Mouse (Mus musculus) C2C12 (cell line): ENCODE data around the gene Nck1. TPM values are rescaled to one million over a fixed set of nuclear protein-coding genes. Genes with fewer than 3 reads are reported as not detected.

Source experiments
- H3K27me3 ChIP-seq: one replicate; pipeline ENCODE4 v1.6.1; 2011; ENCODE audit not compliant: control insufficient read depth, insufficient read depth, insufficient read length
- H3K36me3 ChIP-seq: one replicate; pipeline ENCODE4 v1.6.1; 2011; ENCODE audit not compliant: control insufficient read depth, insufficient read depth
- H3K4me3 ChIP-seq: one replicate; pipeline ENCODE4 v1.5.1; 2011; ENCODE audit warnings: mild to moderate bottlenecking, control low read depth; ENCODE audit not compliant: poor library complexity, insufficient read depth, severe bottlenecking
- H3K79me2 ChIP-seq: one replicate; pipeline ENCODE4 v1.6.1; 2011; ENCODE audit not compliant: control insufficient read depth, insufficient read depth
- H3K79me3 ChIP-seq: one replicate; pipeline ENCODE4 v1.6.1; 2011; ENCODE audit warnings: low read depth, control low read depth
- H3ac ChIP-seq: one replicate; pipeline ENCODE3; 2011; ENCODE audit warnings: low read depth; ENCODE audit not compliant: control insufficient read depth, insufficient read length
- CEBPB ChIP-seq: IDR thresholded peaks from one replicate; pipeline ENCODE4 v1.6.1; 2011; ENCODE audit warnings: low read depth, mild to moderate bottlenecking, control low read depth, moderate library complexity
- CTCF ChIP-seq: IDR thresholded peaks from one replicate; pipeline ENCODE4 v1.5.1; 2011; ENCODE audit not compliant: control insufficient read depth, insufficient read depth, insufficient read length
- FOSL1 ChIP-seq: IDR thresholded peaks from one replicate; pipeline ENCODE4 v1.8.0; 2011; ENCODE audit warnings: mild to moderate bottlenecking, low read length; ENCODE audit not compliant: poor library complexity, insufficient read depth, severe bottlenecking
- MAX ChIP-seq: IDR thresholded peaks from one replicate; pipeline ENCODE4 v1.6.1; 2011; ENCODE audit warnings: mild to moderate bottlenecking, control low read depth
- MYOD1 ChIP-seq: IDR thresholded peaks from one replicate; pipeline ENCODE4 v1.6.1; 2011; ENCODE audit warnings: low read depth; ENCODE audit not compliant: control insufficient read depth, insufficient read length
- MYOG ChIP-seq: IDR thresholded peaks from one replicate; pipeline ENCODE4 v1.6.1; 2011; ENCODE audit not compliant: control insufficient read depth, insufficient read length; ENCODE audit errors: extremely low read depth
- USF1 ChIP-seq: IDR thresholded peaks from one replicate; pipeline ENCODE4 v1.6.1; 2011; ENCODE audit warnings: low read depth, mild to moderate bottlenecking, control low read depth, moderate library complexity
- polyA plus RNA-seq: library from polyadenylated mRNA; unstranded; fragments of >200 nt; fragmentation: generic; extraction: Trizol; gene quantifications from one replicate; pipeline ENCODE4 v1.2.1, GENCODE M21; 2012; ENCODE audit warnings: missing spikeins

The Nck1 gene
- polyA plus RNA-seq, 1 experiment, result 17.1 TPM

GRCm38 (mm10) chr9:100470936-100471604 lies 74.9 kb downstream of the Nck1 start:
- H3K4me3 ChIP-seq, result no peak overlapping the region
- H3K36me3 ChIP-seq, result no peaks in the 10 kb centered on the region
- TF ChIP-seq MYOG (no peak), MYOD1 (no peak), FOSL1 (no peak), USF1 (no peak), MAX (no peak), CTCF (no peak), CEBPB (no peak)
- H3K79me2 ChIP-seq, result no peaks in the 10 kb centered on the region
- H3K79me3 ChIP-seq, result no peaks in the 10 kb centered on the region
- no peak overlapping the region for H3ac ChIP-seq
- no peaks in the 10 kb centered on the region for H3K27me3 ChIP-seq

- Histone ChIP-seq H3K4me3 (no peak overlapping the region), H3K79me3 (no peaks in the 10 kb centered on the region), H3K27me3 (no peaks in the 10 kb centered on the region), H3K36me3 (no peaks in the 10 kb centered on the region), H3ac (no peak overlapping the region), H3K79me2 (no peaks in the 10 kb centered on the region)
- TF ChIP-seq MAX (no peak), MYOD1 (no peak), CTCF (no peak), MYOG (no peak), USF1 (no peak), FOSL1 (no peak), CEBPB (no peak)
Measured at GRCm38 (mm10) chr9:100470228-100470627, 75.7 kb downstream of the Nck1 start.

GRCm38 (mm10) chr9:100469681-100470080 lies 76.3 kb downstream of the Nck1 start:
- H3K36me3 ChIP-seq, result no peaks in the 10 kb centered on the region
- TF ChIP-seq MYOG (no peak), FOSL1 (no peak)
- no peaks in the 10 kb centered on the region for H3K79me3 ChIP-seq
- no peaks in the 10 kb centered on the region for H3K79me2 ChIP-seq
- no peak overlapping the region for H3ac ChIP-seq
- H3K4me3 ChIP-seq, result no peak overlapping the region
- H3K27me3 ChIP-seq, result no peaks in the 10 kb centered on the region

- TF ChIP-seq CTCF, result no peak
- Histone ChIP-seq H3K79me2 (no peaks in the 10 kb centered on the region), H3K79me3 (no peaks in the 10 kb centered on the region), H3K27me3 (no peaks in the 10 kb centered on the region), H3K4me3 (no peak overlapping the region), H3ac (no peak overlapping the region), H3K36me3 (no peaks in the 10 kb centered on the region)
Measured at GRCm38 (mm10) chr9:100468151-100468550, 77.8 kb downstream of the Nck1 start.

GRCm38 (mm10) chr9:100467653-100468052 lies 78.3 kb downstream of the Nck1 start:
- no peak for TF ChIP-seq MYOD1
- TF ChIP-seq FOSL1, result no peak
- no peak for TF ChIP-seq MYOG
- no peak for TF ChIP-seq CTCF
- TF ChIP-seq MAX, result no peak
- TF ChIP-seq CEBPB, result no peak
- TF ChIP-seq USF1, result no peak
- H3K4me3 ChIP-seq, result no peak overlapping the region
- H3K79me3 ChIP-seq, result no peaks in the 10 kb centered on the region
- no peaks in the 10 kb centered on the region for H3K79me2 ChIP-seq
- no peaks in the 10 kb centered on the region for H3K36me3 ChIP-seq
- H3ac ChIP-seq, result no peak overlapping the region
- H3K27me3 ChIP-seq, result no peaks in the 10 kb centered on the region

GRCm38 (mm10) chr9:100466743-100467142 lies 79.2 kb downstream of the Nck1 start:
- Histone ChIP-seq H3ac (no peak overlapping the region), H3K4me3 (no peak overlapping the region), H3K36me3 (no peaks in the 10 kb centered on the region), H3K27me3 (no peaks in the 10 kb centered on the region), H3K79me3 (no peaks in the 10 kb centered on the region), H3K79me2 (no peaks in the 10 kb centered on the region)
- TF ChIP-seq MYOD1, result no peak
- TF ChIP-seq FOSL1, result no peak
- no peak for TF ChIP-seq MYOG
- TF ChIP-seq USF1, result no peak
- TF ChIP-seq CEBPB, result no peak
- no peak for TF ChIP-seq MAX
- TF ChIP-seq CTCF, result no peak
